Mouse (Mus musculus): ENCODE measurements around the gene Cd63. TPM values are rescaled to one million over a fixed set of nuclear protein-coding genes. Genes with fewer than 3 reads are reported as not detected.

Cd63 gene
- 0.34 TPM in 1 of 2 replicates, not detected in the other for total RNA-seq (2012; rRNA removed)
- total RNA-seq (2014; rRNA removed) = not detected in 2 replicates
- polyA plus RNA-seq (2012; ENCODE audit: insufficient read length, low read depth) = 0.55 TPM in 1 of 2 replicates, not detected in the other

- Histone ChIP-seq H3K4me2 (ENCODE audit: insufficient read depth, low read depth, poor library complexity, severe bottlenecking) (no peak within 1 kb of the TSS), H3K27me3 (replicated peaks) (peaks cover 11% of the 10 kb centered on the region), H3K4me1 (ENCODE audit: control insufficient read depth in 1 of 2, insufficient read depth in 2 of 2) (peaks cover 7 to 8% of the 10 kb centered on the region in 2 experiments; a peak in 3 of 4 replicates), H3K4me3 (replicated peaks in 1 of 3; ENCODE audit: low read depth in 2 of 3, low read length in 2 of 3, poor library complexity in 1 of 3) (no peak within 1 kb of the TSS), H3K36me3 (replicated peaks in 1 of 2; ENCODE audit: control insufficient read depth in 1 of 2, insufficient read depth in 1 of 2, low read length in 1 of 2) (no peaks in the 10 kb centered on the region), H3K27ac (ENCODE audit: insufficient read depth, low read depth) (no peak within 1 kb of the TSS), H3K9me3 (replicated peaks; ENCODE audit: low read length) (no peaks in the 10 kb centered on the region), H3K9ac (ENCODE audit: insufficient read depth, low read depth) (no peak within 1 kb of the TSS), H3K79me2 (replicated peaks; ENCODE audit: control insufficient read depth, extremely low read depth, insufficient read depth, poor library complexity, severe bottlenecking) (no peaks in the 10 kb centered on the region)
- TF ChIP-seq UBTF (IDR thresholded peaks at IDR 0.05; ENCODE audit: low read depth, low read length) (no peak), KAT2A (IDR thresholded peaks at IDR 0.05; ENCODE audit: insufficient replicate concordance, low read length) (no peak), MAZ (IDR thresholded peaks at IDR 0.05; ENCODE audit: low read depth, low read length) (no peak), RCOR1 (conservative IDR thresholded peaks at IDR 0.05; ENCODE audit: low read depth, low read length) (no peak), E2F4 (IDR thresholded peaks at IDR 0.05; ENCODE audit: insufficient replicate concordance, low read depth, low read length) (no peak), ETS1 (conservative IDR thresholded peaks at IDR 0.05; ENCODE audit: low read depth, low read length) (no peak), GABPA (IDR thresholded peaks at IDR 0.05; ENCODE audit: insufficient replicate concordance, low read depth, low read length) (no peak), SMC3 (IDR thresholded peaks at IDR 0.05; ENCODE audit: low read depth, low read length) (no peak), POLR2AphosphoS2 (IDR thresholded peaks at IDR 0.05; ENCODE audit: low read depth, low read length) (no peak)
- dilution Hi-C loops (cut with MboI; ENCODE audit: extremely low pct_ligation_motif_present, extremely low pct_unique_long_range_greater_than_20kb, low sequenced_read_pairs) = no loop called here
- in situ Hi-C loops (cut with MboI; ENCODE audit: low pct_ligation_motif_present, low pct_unique_long_range_greater_than_20kb, low sequenced_read_pairs) = no loop called here
- no peak for DNase-seq (ENCODE audit: extremely low read depth)
Measured at GRCm38 (mm10) chr10:128900698-128901097, at the start of gene Cd63. Cd63 (plus strand) TSS chr10:128900989.

GRCm38 (mm10) chr10:128861176-128861575, 39.6 kb upstream of the Cd63 start:
- H3K4me3 ChIP-seq (replicated peaks in 1 of 3; ENCODE audit: low read depth in 2 of 3, low read length in 2 of 3, poor library complexity in 1 of 3) = no peak overlapping the region
- H3K4me2 ChIP-seq (ENCODE audit: insufficient read depth, low read depth, poor library complexity, severe bottlenecking) = no peak overlapping the region
- in situ Hi-C loops (cut with MboI; ENCODE audit: low pct_ligation_motif_present, low pct_unique_long_range_greater_than_20kb, low sequenced_read_pairs) = no loop called here
- no peaks in the 10 kb centered on the region for H3K27me3 ChIP-seq (replicated peaks)
- no peak overlapping the region for H3K27ac ChIP-seq (ENCODE audit: insufficient read depth, low read depth)
- no peaks in the 10 kb centered on the region for H3K9me3 ChIP-seq (replicated peaks; ENCODE audit: low read length)
- H3K4me1 ChIP-seq (ENCODE audit: control insufficient read depth in 1 of 2, insufficient read depth in 2 of 2) = peaks cover 0 to 30% of the 10 kb centered on the region in 2 experiments; a peak in 2 of 4 replicates
- dilution Hi-C loops (cut with MboI; ENCODE audit: extremely low pct_ligation_motif_present, extremely low pct_unique_long_range_greater_than_20kb, low sequenced_read_pairs) = no loop called here
- H3K9ac ChIP-seq (ENCODE audit: insufficient read depth, low read depth) = no peak overlapping the region
- DNase-seq (ENCODE audit: extremely low read depth) = no peak
- H3K79me2 ChIP-seq (replicated peaks; ENCODE audit: control insufficient read depth, extremely low read depth, insufficient read depth, poor library complexity, severe bottlenecking) = no peaks in the 10 kb centered on the region; the same call in 1 of the 2 replicates
- H3K36me3 ChIP-seq (replicated peaks in 1 of 2; ENCODE audit: control insufficient read depth in 1 of 2, insufficient read depth in 1 of 2, low read length in 1 of 2) = peaks cover 23 to 69% of the 10 kb centered on the region in 2 experiments
- TF ChIP-seq ELF1 (IDR thresholded peaks at IDR 0.05; ENCODE audit: low read depth, low read length) (no peak), POLR2A (IDR thresholded peaks at IDR 0.05; ENCODE audit: low read depth, low read length) (no peak), MYC (IDR thresholded peaks at IDR 0.05; ENCODE audit: low read depth, low read length) (no peak), ZNF384 (IDR thresholded peaks at IDR 0.05; ENCODE audit: low read depth, low read length) (no peak), E2F4 (IDR thresholded peaks at IDR 0.05; ENCODE audit: insufficient replicate concordance, low read depth, low read length) (no peak), CHD2 (IDR thresholded peaks at IDR 0.05; ENCODE audit: low read length) (no peak)
